Mouse (Mus musculus) hematopoietic stem cell, adult 5-6 weeks (primary cell): ENCODE measurements around the gene Hpcal1. TPM values are rescaled to one million over a fixed set of nuclear protein-coding genes. Genes with fewer than 3 reads are reported as not detected.
A peak's percentile ranks its signal among the peaks of the same experiment; 100 is the strongest.
"Not testable (repeated sequence)": the region's sequence is repeated elsewhere in the genome, so short reads cannot be mapped to it uniquely, and the experiment has no call there.

Experiments used
- ATAC-seq, 2 experiments: fragments of 125-278 bp in 1 of 2; replicated peaks in 1 of 2; 2 replicates each; pipeline ENCODE4 v1.8.0; 2016 to 2017; ENCODE audit warnings: inconsistent platforms in 2 of 2, mild to moderate bottlenecking in 2 of 2, moderate number of reproducible peaks in 2 of 2, low read depth in 1 of 2, moderate TSS enrichment in 1 of 2; ENCODE audit not compliant: low FRiP score in 2 of 2, poor library complexity in 2 of 2, severe bottlenecking in 2 of 2, insufficient read depth in 1 of 2, low TSS enrichment in 1 of 2
- total RNA-seq: library from RNA; stranded (forward); fragments of 172-1452, 232-1000 nt; gene quantifications from 2 replicates; pipeline ENCODE4 v1.2.3, GENCODE M21; 2017

The Hpcal1 gene
- total RNA-seq, 1 experiment from 2014 or later: 15.5 TPM

- ATAC-seq: no peak
Observed at GRCm38 (mm10) chr12:17789486-17789885, 98.8 kb downstream of the Hpcal1 start.

- no peak for ATAC-seq
Observed at GRCm38 (mm10) chr12:17791111-17791510, 100.5 kb downstream of the Hpcal1 start.

GRCm38 (mm10) chr12:17792756-17793155 is 102.1 kb downstream of the Hpcal1 start:
- no peak for ATAC-seq

- ATAC-seq: peak; percentile 58 to 65; a peak in 2 of 4 replicates
Observed at GRCm38 (mm10) chr12:17795660-17796278, 105.1 kb downstream of the Hpcal1 start.

GRCm38 (mm10) chr12:17798261-17798660 is 107.6 kb downstream of the Hpcal1 start:
- ATAC-seq: not testable (repeated sequence)

GRCm38 (mm10) chr12:17808542-17808941 is 117.9 kb downstream of the Hpcal1 start:
- 0 out of 4 replicates have a peak, but pooled peaks of 1 of the 2 experiments have one; percentile 37 for ATAC-seq

- not testable (repeated sequence) for ATAC-seq
Observed at GRCm38 (mm10) chr12:17835279-17835678, 144.6 kb downstream of the Hpcal1 start.

Other genes with a start within 250 kb of the Hpcal1 start
- 385 and 563 TPM in 2 replicates for gene Odc1, start 146.1 kb upstream of the Hpcal1 start, total RNA-seq